Mouse (Mus musculus): ENCODE results near the gene Gm38393. TPM values are rescaled to one million over a fixed set of nuclear protein-coding genes. Genes with fewer than 3 reads are reported as not detected.

Gene Gm38393
- total RNA-seq (2017) = not detected in 2 replicates

GRCm38 (mm10) chr7:60004606-60005330 is at the start of gene Gm38393, which contains the start of gene Snurf:
Gene Gm38393 (minus strand): TSS chr7:60005064.
Gene Snurf (minus strand): TSS chr7:60005049.
- no peak for ATAC-seq (replicated peaks; ENCODE audit: low read depth, poor library complexity, severe bottlenecking)

- ATAC-seq (replicated peaks; ENCODE audit: low read depth, poor library complexity, severe bottlenecking) = no peak
These were observed 42.8 kb upstream of the Gm38393 start for GRCm38 (mm10) chr7:60047481-60048201.

- ATAC-seq (replicated peaks; ENCODE audit: low read depth, poor library complexity, severe bottlenecking) = no peak
These were observed 8.3 kb upstream of the Gm38393 start for GRCm38 (mm10) chr7:60013186-60013585.

- ATAC-seq (replicated peaks; ENCODE audit: low read depth, poor library complexity, severe bottlenecking) = no peak
These were observed 3.0 kb upstream of the Gm38393 start for GRCm38 (mm10) chr7:60007727-60008360.

- no peak for ATAC-seq (replicated peaks; ENCODE audit: low read depth, poor library complexity, severe bottlenecking)
These were observed 1.4 kb upstream of the Gm38393 start for GRCm38 (mm10) chr7:60006262-60006661.

GRCm38 (mm10) chr7:60003921-60004605 is 801 bp downstream of the Gm38393 start:
- no peak for ATAC-seq (replicated peaks; ENCODE audit: low read depth, poor library complexity, severe bottlenecking)

GRCm38 (mm10) chr7:60003006-60003865 is 1.6 kb downstream of the Gm38393 start:
- no peak for ATAC-seq (replicated peaks; ENCODE audit: low read depth, poor library complexity, severe bottlenecking)

GRCm38 (mm10) chr7:59978646-59979045 is 26.2 kb downstream of the Gm38393 start:
- ATAC-seq (replicated peaks; ENCODE audit: low read depth, poor library complexity, severe bottlenecking) = no peak

Other genes starting within 250 kb of the Gm38393 start
- not detected in 2 replicates for gene Snurf, start within 50 bp of the Gm38393 start, total RNA-seq (2017)
- not detected in 2 replicates for gene Snrpn, start 135.2 kb upstream of the Gm38393 start, total RNA-seq (2017)

All from common myeloid progenitor, adult 5-6 weeks (primary cell).